Mouse (Mus musculus) kidney, adult 9 months (tissue): Measurements from ENCODE around the gene Calhm2.

Experiments used
- DNase-seq: peaks from one replicate; pipeline ENCODE4 v3.0.0; 2022

Calhm2 gene

DNA sequence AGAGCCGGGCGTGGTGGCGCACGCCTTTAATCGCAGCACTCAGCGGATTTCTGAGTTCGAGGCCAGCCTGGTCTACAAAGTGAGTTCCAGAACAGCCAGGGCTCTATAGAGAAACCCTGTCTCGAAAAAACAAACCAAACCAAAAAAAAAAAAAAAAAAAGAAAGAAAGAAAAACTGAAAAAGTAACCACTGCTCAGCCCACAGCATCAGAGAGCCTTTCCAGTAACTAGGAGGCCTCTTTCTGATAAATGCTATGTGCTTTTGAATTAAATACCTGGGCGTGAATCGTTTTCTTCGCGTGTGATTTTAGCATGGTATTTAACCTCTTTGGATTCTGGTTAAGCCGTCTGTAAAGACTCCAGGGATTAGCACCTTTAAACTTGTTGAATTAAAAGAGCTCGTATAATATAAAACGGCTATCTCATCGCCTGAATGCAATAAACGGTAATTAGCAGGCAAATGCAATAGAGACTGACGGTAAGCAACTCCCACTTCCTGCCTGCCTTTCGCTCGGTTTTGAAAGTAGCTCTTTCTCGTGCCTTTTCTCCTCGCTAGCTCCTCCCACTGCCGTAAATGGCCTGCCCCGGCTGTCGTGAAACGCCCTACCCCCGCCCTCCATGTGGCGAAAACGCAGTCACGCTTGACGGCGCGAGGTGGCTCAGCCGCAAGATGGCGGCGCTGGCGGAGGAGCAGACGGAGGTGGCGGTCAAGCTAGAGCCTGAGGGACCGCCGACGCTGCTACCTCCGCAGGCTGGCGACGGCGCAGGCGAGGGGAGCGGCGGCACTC, 70.8 kb downstream of the Calhm2 start, which contains the start of gene Taf5:
TSS of gene Taf5 (plus strand) at position 651 of the 787 bp plus-strand sequence.
- peak; percentile 98 for DNase-seq

- DNase-seq: no peak
These were observed 72.2 kb downstream of the Calhm2 start for GRCm38 (mm10) chr19:47065860-47066259.

DNA sequence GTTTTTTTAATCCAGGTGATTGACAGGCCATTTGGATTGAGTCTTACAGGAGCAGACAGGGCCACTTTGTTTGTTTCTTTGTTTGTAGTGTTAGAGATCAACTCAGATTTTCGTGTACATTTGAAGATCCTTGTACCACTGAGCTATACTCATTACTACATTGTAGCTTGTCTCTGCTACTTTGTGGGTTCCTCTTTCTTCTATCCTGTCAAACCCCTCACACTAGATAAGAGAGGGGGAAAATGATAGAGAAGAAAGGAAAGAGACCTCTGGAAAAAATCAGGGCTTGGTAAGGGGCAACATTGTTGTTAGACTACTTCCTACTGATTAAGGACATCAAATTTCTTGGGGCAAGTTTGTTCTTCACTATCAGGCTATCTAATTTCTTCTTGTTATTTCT, 80.4 kb downstream of the Calhm2 start:
- DNase-seq: no peak
